Mouse (Mus musculus): Measurements from ENCODE around the gene Calr. TPM values are rescaled to one million over a fixed set of nuclear protein-coding genes. Genes with fewer than 3 reads are reported as not detected.

Gene Calr
- total RNA-seq, 1 experiment: 1,121 TPM

- in situ Hi-C loops (cut with MboI; ENCODE audit: low sequenced_read_pairs in 2 of 2, unreplicated experiment in 2 of 2): no loop called here
- H3K9me3 ChIP-seq (ENCODE audit: control insufficient read depth, insufficient read depth, low read depth, low read length): no peaks in the 10 kb centered on the region
- DNase-seq (ENCODE audit: low read depth, low spot score): peak; percentile 92
- H3K4me3 ChIP-seq (ENCODE audit: insufficient read depth in 1 of 2, low read depth in 1 of 2, low read length in 2 of 2, poor library complexity in 1 of 2, severe bottlenecking in 1 of 2): peak within 1 kb of the TSS; percentile 70 to 97
- no peak for TF ChIP-seq MAFK (IDR thresholded peaks at IDR 0.05; ENCODE audit: insufficient read depth, low read depth, low read length)
- no peak for TF ChIP-seq ZNF384 (IDR thresholded peaks at IDR 0.05; ENCODE audit: low read depth, low read length)
- TF ChIP-seq HCFC1 (IDR thresholded peaks at IDR 0.05; ENCODE audit: borderline replicate concordance, insufficient read depth, low read length): peak; percentile 84
- no peak for TF ChIP-seq ZC3H11A (IDR thresholded peaks at IDR 0.05; ENCODE audit: borderline replicate concordance, low read depth, low read length)
- peak; percentile 64 for TF ChIP-seq CHD2 (IDR thresholded peaks at IDR 0.05; ENCODE audit: low read depth, low read length)
- H3K4me1 ChIP-seq (ENCODE audit: control insufficient read depth in 2 of 2, insufficient read depth in 2 of 2, low read length in 2 of 2, poor library complexity in 1 of 2): peaks cover 0 to 19% of the 10 kb centered on the region in 2 experiments; a peak in 3 of 4 replicates
- H3K27ac ChIP-seq (ENCODE audit: insufficient read depth, low read depth, low read length, poor library complexity, severe bottlenecking): peak within 1 kb of the TSS; percentile 86
- H3K36me3 ChIP-seq (ENCODE audit: control insufficient read depth, insufficient read depth, low read length, poor library complexity, severe bottlenecking): peaks cover 58% of the 10 kb centered on the region
- peak within 1 kb of the TSS; percentile 95 for H3K9ac ChIP-seq (ENCODE audit: insufficient read depth, low read depth, low read length, poor library complexity, severe bottlenecking)
These were observed 6.3 kb downstream of the Calr start, which contains the start of gene Rad23a for GRCm38 (mm10) chr8:84840248-84840999. Rad23a (minus strand) TSS chr8:84840665.

GRCm38 (mm10) chr8:84839875-84840247 is 6.9 kb downstream of the Calr start:
- Histone ChIP-seq H3K27ac (ENCODE audit: insufficient read depth, low read depth, low read length, poor library complexity, severe bottlenecking) (peak overlapping the region; percentile 86), H3K4me1 (ENCODE audit: control insufficient read depth in 2 of 2, insufficient read depth in 2 of 2, low read length in 2 of 2, poor library complexity in 1 of 2) (peaks cover 0 to 18% of the 10 kb centered on the region in 2 experiments; a peak in 2 of 4 replicates), H3K9ac (ENCODE audit: insufficient read depth, low read depth, low read length, poor library complexity, severe bottlenecking) (peak overlapping the region; percentile 95), H3K36me3 (ENCODE audit: control insufficient read depth, insufficient read depth, low read length, poor library complexity, severe bottlenecking) (peaks cover 61% of the 10 kb centered on the region), H3K9me3 (ENCODE audit: control insufficient read depth, insufficient read depth, low read depth, low read length) (no peaks in the 10 kb centered on the region), H3K4me3 (ENCODE audit: insufficient read depth in 1 of 2, low read depth in 1 of 2, low read length in 2 of 2, poor library complexity in 1 of 2, severe bottlenecking in 1 of 2) (peak overlapping the region; percentile 70 to 97)
- DNase-seq (ENCODE audit: low read depth, low spot score): no peak
- in situ Hi-C loops (cut with MboI; ENCODE audit: low sequenced_read_pairs in 2 of 2, unreplicated experiment in 2 of 2): no loop called here
- peak; percentile 95 for TF ChIP-seq MAFK (IDR thresholded peaks at IDR 0.05; ENCODE audit: insufficient read depth, low read depth, low read length)
- no peak for TF ChIP-seq HCFC1 (IDR thresholded peaks at IDR 0.05; ENCODE audit: borderline replicate concordance, insufficient read depth, low read length)

GRCm38 (mm10) chr8:84839411-84839810 is 7.3 kb downstream of the Calr start:
- no peak for DNase-seq (ENCODE audit: low read depth, low spot score)
- H3K4me1 ChIP-seq (ENCODE audit: control insufficient read depth in 2 of 2, insufficient read depth in 2 of 2, low read length in 2 of 2, poor library complexity in 1 of 2): peaks cover 0 to 16% of the 10 kb centered on the region in 2 experiments; a peak in 2 of 4 replicates
- TF ChIP-seq ZNF384 (IDR thresholded peaks at IDR 0.05; ENCODE audit: low read depth, low read length): no peak
- TF ChIP-seq ZC3H11A (IDR thresholded peaks at IDR 0.05; ENCODE audit: borderline replicate concordance, low read depth, low read length): no peak
- TF ChIP-seq CHD2 (IDR thresholded peaks at IDR 0.05; ENCODE audit: low read depth, low read length): no peak
- no peak for TF ChIP-seq HCFC1 (IDR thresholded peaks at IDR 0.05; ENCODE audit: borderline replicate concordance, insufficient read depth, low read length)
- no peak for TF ChIP-seq MAFK (IDR thresholded peaks at IDR 0.05; ENCODE audit: insufficient read depth, low read depth, low read length)
- no peak overlapping the region for H3K27ac ChIP-seq (ENCODE audit: insufficient read depth, low read depth, low read length, poor library complexity, severe bottlenecking)
- no peak overlapping the region; the same call in 1 of the 2 replicates for H3K9ac ChIP-seq (ENCODE audit: insufficient read depth, low read depth, low read length, poor library complexity, severe bottlenecking)
- H3K36me3 ChIP-seq (ENCODE audit: control insufficient read depth, insufficient read depth, low read length, poor library complexity, severe bottlenecking): peaks cover 61% of the 10 kb centered on the region
- H3K4me3 ChIP-seq (ENCODE audit: insufficient read depth in 1 of 2, low read depth in 1 of 2, low read length in 2 of 2, poor library complexity in 1 of 2, severe bottlenecking in 1 of 2): peak overlapping the region; percentile 70 to 97
- no peaks in the 10 kb centered on the region for H3K9me3 ChIP-seq (ENCODE audit: control insufficient read depth, insufficient read depth, low read depth, low read length)
- in situ Hi-C loops (cut with MboI; ENCODE audit: low sequenced_read_pairs in 2 of 2, unreplicated experiment in 2 of 2): no loop called here

DNA sequence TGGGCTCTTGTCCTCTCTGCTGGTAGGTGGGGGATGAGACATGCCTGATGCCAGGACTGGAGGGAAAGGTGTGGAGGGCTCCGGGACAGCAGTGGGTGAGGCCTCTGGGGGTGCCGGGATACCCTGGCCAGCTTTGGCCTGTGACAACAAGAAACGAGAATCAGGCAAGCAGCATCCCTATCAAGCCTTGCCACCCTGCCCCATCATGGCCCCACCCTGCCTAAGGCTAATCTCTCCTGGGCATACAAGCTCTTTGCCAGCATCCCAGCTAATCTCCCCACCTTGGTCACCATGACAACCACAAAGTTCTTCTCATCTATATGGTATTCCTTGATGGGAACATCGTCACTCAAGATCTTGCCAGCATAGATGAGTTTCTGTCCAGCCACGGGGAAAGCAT is 8.2 kb downstream of the Calr start:
- H3K27ac ChIP-seq (ENCODE audit: insufficient read depth, low read depth, low read length, poor library complexity, severe bottlenecking): no peak overlapping the region
- H3K4me3 ChIP-seq (ENCODE audit: insufficient read depth in 1 of 2, low read depth in 1 of 2, low read length in 2 of 2, poor library complexity in 1 of 2, severe bottlenecking in 1 of 2): no peak overlapping the region
- no peak for DNase-seq (ENCODE audit: low read depth, low spot score)

More for the DNA sequence above, 8.2 kb downstream of the Calr start:
- no peaks in the 10 kb centered on the region for H3K9me3 ChIP-seq (ENCODE audit: control insufficient read depth, insufficient read depth, low read depth, low read length)
- no peak for TF ChIP-seq CHD2 (IDR thresholded peaks at IDR 0.05; ENCODE audit: low read depth, low read length)
- TF ChIP-seq MAFK (IDR thresholded peaks at IDR 0.05; ENCODE audit: insufficient read depth, low read depth, low read length): no peak
- TF ChIP-seq ZC3H11A (IDR thresholded peaks at IDR 0.05; ENCODE audit: borderline replicate concordance, low read depth, low read length): no peak
- TF ChIP-seq HCFC1 (IDR thresholded peaks at IDR 0.05; ENCODE audit: borderline replicate concordance, insufficient read depth, low read length): no peak
- no peak for TF ChIP-seq ZNF384 (IDR thresholded peaks at IDR 0.05; ENCODE audit: low read depth, low read length)
- H3K4me1 ChIP-seq (ENCODE audit: control insufficient read depth in 2 of 2, insufficient read depth in 2 of 2, low read length in 2 of 2, poor library complexity in 1 of 2): peaks cover 0 to 15% of the 10 kb centered on the region in 2 experiments; a peak in 2 of 4 replicates
- H3K9ac ChIP-seq (ENCODE audit: insufficient read depth, low read depth, low read length, poor library complexity, severe bottlenecking): no peak overlapping the region
- H3K36me3 ChIP-seq (ENCODE audit: control insufficient read depth, insufficient read depth, low read length, poor library complexity, severe bottlenecking): peaks cover 60% of the 10 kb centered on the region
- in situ Hi-C loops (cut with MboI; ENCODE audit: low sequenced_read_pairs in 2 of 2, unreplicated experiment in 2 of 2): no loop called here

All from ES-E14 (cell line).